Mouse (Mus musculus) embryo, embryonic 10.5 days (tissue): Measurements from ENCODE around the gene Aknad1.

Source experiments
- DNase-seq: peaks from one replicate; pipeline ENCODE4 v3.0.0-alpha.2; 2015; ENCODE audit warnings: low spot score

Gene Aknad1

DNA sequence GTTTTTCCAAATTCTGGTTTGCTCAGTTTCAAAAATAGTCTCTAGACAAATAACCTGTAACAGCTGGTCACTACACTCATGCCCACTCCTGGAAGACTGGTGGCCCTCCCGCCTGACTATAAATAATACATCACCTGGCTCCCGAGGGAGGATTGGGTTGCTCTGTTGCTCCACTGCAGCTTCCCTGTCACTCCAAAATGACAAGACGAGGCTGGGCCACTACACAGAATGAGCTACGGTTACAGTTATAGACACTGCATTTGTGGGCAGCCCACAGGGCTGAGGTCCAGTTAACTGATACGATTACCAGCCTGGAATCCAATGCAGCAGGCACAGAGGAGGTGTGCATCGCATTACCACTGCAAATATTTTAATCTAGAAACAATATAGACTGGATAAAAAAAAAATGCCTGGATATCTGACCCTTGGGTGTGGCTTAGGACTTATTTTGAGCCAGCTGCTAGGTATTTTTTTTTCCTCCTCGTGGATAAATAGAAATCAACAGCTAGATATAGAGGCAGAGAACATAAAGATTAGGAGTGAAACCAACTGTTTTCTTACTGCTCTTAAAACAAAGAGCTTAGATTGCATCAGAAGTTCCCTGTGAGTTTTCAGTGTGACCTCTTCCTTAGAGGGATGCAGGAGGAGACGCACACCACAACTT lies at the start of gene Aknad1:
TSS of gene Aknad1 (plus strand) at position 614 of the 664 bp plus-strand sequence.
- peak; percentile 22 for DNase-seq

- DNase-seq: no peak
Measured at GRCm38 (mm10) chr3:108689979-108690378, 49.5 kb upstream of the Aknad1 start.

DNA sequence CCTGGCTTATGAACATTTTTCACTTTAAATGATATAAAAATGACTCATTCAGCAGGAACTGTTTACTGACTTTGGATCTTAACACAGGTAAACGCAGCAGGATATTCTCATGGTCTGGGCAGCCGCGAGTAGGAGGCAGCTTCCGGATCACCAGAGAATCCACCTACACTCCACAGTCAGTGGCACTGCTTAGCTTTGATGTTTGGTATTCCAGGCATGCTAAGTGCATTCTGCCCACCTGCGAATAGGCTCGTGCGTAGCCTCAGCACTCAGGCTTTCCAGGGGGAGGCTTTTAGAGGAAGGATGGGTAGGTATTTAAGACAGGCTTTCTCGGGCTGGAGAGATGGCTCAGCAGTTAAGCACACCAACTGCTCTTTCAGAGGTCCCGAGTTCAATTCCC lies 45.1 kb upstream of the Aknad1 start:
- DNase-seq: no peak

DNA sequence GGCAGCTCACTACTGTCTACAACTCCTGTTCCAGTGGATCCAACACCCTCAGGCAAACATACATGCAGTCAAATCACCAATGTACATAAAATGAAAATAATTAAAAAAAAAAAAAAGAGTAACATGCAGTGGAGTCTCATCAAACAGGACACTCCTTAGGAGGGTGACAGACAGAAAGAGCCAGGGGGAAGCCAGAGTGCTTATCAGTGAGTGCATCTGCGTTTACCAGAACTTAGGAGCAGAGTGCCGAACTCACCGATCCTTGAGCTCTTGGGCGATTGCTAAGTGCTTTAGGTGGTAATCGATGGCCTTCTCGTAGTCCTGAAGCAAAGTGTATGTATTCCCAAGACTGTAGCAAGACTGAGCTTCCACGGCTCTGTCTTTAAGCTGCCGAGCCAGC lies 40.8 kb upstream of the Aknad1 start:
- DNase-seq: no peak

GRCm38 (mm10) chr3:108699786-108700185 lies 39.7 kb upstream of the Aknad1 start:
- no peak for DNase-seq

DNA sequence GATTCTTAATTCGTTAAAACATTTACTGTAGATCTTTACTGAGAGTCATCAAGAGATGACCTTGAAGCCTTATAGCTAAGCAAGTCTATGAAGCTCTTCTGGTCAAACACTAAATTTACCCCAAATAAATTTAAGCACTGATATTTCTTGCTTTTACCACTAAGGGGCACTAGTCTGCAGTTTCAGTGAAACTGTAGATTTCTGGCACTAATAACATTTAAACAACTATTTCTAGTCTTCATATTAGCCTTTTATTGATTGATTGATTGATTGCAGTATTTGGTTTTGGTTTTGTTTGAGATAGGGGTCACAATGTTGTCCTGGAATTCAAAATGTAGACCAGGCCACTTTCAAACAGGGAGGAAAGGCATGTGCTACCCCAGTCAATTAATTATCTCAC lies 38.2 kb upstream of the Aknad1 start:
- DNase-seq: no peak

- no peak for DNase-seq
Measured at GRCm38 (mm10) chr3:108702789-108703188, 36.7 kb upstream of the Aknad1 start.

- no peak for DNase-seq
Measured at GRCm38 (mm10) chr3:108711296-108711695, 28.2 kb upstream of the Aknad1 start.

- peak; percentile 39 for DNase-seq
Measured at GRCm38 (mm10) chr3:108713065-108713675, 26.3 kb upstream of the Aknad1 start.

GRCm38 (mm10) chr3:108714837-108715236 lies 24.6 kb upstream of the Aknad1 start:
- DNase-seq: no peak

DNA sequence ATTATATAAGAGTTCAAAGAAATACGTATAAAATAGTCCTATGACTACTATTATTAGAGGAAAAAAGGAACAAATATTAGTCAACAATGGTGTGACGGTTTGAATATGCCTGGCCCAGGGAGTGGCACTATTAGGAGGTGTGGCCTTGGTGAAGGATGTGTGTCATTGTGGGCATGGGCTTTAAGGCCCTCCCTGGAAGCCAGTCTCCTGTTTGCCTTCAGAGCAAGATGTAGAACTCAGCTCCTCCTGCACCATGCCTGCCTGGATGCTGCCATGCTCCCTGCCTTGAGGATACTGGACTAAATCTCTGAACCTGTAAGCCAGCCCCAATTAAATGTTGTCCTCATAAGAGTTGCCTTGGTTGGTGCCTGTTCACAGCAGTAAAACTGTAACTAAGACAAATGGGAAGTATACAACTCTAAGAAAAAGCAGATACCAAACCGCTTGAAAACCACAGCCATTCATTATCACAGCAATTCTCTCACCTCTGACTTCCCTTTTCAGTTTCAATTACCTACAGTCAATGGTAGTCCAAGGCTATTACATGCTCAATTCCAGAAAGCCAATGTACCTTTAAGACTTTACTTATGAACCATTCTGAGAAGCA lies 21.5 kb upstream of the Aknad1 start:
- DNase-seq: no peak

GRCm38 (mm10) chr3:108719357-108719756 lies 20.1 kb upstream of the Aknad1 start:
- DNase-seq: no peak

DNA sequence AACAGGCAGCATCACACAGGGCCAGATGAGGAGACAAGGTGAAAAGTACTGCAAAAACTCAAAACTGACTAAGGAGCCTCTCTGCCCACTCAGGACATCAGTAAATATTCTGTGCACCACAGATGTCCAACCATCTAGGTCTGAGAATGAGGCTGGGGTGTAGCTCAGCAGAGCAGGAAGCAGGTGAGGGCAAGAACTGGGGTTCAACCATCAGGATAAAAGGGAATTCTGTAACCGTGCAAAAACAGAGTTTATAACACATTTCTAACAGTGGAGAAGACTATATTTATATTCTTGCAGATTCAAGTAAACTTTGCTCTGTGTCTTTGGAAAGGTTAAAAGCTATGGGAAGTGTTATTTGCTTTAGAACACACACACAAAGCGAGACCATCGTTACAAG lies 19.7 kb upstream of the Aknad1 start:
- no peak for DNase-seq

DNA sequence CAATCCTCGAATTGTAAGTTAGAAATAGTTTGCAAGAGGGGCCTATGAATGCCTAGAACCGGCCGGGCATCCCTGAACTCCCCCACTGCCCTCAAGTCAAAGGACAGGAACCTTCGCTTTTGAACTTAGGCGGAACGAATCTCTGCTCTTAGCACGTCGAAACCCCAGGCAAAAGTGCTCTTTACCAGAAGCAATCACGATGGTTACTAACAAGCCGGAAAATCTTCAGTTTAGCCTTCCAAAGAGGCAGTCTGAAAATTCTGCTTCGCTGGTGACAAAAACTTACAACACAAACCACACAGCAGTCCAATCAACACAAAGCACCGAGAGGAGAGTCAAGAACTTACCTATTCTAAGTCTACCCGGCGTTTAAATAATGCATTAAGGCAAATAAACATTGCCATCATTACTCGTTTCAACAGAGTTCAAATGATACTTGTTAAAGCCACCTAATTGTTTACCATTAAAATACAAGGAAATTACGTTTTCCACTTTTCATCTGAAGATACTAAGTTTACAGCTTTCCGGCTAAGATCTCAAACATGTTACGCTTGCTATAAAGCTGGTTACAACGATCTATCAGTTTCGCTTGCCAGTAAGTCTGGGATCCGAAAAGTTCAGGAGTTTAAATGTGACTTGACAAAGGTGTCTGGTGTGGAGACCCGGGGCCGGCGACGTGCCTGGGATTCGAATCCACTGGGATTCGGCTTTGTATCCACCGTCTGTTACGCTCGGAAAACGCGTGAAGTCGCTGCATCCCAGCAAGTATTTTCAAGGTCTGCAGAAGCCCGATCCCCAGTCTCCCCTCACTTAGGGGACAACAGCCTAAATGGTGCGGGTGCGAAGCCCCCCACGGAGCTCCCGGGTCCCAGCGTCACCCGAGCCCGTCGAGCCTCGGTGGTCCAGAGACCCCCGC lies 18.1 kb upstream of the Aknad1 start:
- peak; percentile 79 for DNase-seq

GRCm38 (mm10) chr3:108722036-108722872 lies 17.2 kb upstream of the Aknad1 start, which contains the start of gene Gpsm2:
Gene Gpsm2, minus strand, starts transcription at chr3:108722309.
- DNase-seq: peak; percentile 99

DNA sequence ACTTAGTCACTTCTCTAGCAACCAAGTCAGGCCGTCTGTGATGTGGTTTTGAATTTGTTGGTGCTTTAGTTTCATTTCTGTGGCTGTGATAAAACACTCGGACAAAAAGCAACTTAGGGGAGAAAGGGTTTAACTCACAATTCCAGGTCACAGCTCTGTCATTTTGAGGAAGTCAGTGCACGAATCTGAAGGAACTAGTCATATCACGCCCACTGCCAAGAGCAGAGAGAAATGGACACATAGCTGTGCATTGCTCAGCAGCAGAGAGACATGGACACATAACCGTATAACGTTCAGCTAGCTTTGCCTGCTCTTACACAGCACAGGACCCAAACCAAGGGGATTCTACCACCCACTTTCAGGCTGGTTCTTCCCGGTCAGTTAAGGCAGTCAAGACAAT lies 13.0 kb upstream of the Aknad1 start:
- DNase-seq: no peak

DNA sequence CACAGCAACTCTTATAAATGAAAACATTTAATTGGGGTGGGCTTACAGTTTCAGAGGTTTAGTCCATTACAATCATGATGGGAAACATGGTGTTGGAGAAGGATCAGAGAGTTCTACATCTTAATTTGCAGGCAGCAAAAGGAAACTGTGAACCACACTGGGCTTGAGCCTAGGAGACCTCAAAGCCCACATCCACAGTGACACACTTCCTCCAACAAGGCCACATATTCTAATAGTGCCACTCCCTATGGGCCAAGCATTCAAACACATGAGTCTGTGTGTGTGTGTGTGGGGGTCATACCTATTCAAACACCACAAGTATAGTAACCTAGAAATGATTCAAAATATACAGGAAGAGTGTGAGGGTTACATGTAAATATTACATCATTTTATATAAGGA lies 12.1 kb upstream of the Aknad1 start:
- DNase-seq: no peak

DNA sequence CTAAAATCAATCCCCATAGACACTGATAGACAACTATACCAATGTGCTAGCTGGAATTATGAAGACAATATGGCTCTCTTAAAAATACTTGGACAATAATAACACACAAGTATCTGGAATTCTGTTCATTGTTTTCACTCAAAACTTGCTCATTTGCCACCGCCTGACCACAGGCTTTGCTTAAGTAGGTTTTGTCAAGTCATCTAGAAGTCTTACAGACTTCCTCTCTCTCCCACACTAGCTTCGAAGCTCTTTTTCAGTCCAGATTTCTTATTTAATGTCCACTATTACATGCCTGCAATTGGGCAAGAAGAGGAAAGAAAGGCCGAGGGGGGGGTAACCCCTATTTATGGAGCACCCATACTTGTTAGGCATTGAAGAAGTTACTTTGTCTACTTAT lies 11.7 kb upstream of the Aknad1 start:
- no peak for DNase-seq

GRCm38 (mm10) chr3:108730316-108730715 lies 9.1 kb upstream of the Aknad1 start:
- no peak for DNase-seq

DNA sequence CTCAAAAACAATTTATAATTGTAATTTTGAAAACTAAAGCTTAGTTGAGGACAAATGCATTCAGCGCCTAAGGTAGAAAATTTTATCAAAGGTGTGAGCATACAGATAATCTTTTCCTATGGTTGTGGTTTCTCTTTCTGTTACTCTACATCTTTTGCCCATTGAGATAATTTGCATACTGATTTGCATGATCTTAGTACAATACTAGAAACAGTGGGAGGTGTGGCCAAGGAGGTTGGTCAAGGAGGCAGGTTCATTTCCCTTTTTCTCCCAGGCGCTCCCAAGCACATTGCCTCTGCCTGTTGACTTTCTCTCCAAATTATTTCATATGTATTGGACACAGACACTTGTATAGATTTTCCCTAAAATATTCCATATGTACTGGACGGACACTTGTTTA lies 1.7 kb upstream of the Aknad1 start:
- DNase-seq: no peak

- no peak for DNase-seq
Measured at GRCm38 (mm10) chr3:108744060-108744459, 4.6 kb downstream of the Aknad1 start.

DNA sequence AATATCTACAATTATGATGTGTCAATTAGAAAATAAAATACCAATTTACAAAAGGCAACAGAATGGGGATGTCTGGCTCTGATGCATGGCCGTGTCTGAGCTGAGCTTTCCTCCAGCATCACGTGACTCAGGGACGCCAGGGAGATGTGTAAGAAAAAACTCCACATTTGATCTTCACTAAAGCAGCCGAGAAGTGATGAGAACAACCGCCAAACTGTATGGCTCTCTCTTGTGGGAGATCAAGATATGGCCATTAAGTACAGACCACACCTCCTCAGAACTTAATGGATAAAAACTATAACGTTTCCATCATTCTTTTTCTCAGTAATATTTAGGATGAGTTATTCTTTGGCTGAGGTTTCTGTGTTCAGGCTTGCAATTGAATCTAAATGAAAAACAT lies 11.6 kb downstream of the Aknad1 start:
- DNase-seq: no peak
